Mouse (Mus musculus) c-Kit-positive CD71-positive TER-119-positive erythroid progenitor cells, embryonic 14.5 days (primary cell): Measurements from ENCODE around the gene Aspa.
"Not testable (repeated sequence)": the region's sequence is repeated elsewhere in the genome, so short reads cannot be mapped to it uniquely, and the experiment has no call there.

Source experiments
- DNase-seq: peaks from one replicate; pipeline ENCODE4 v3.0.0-alpha.2; 2013; ENCODE audit warnings: low spot score

Aspa gene

GRCm38 (mm10) chr11:73329442-73329841 lies at the start of gene Aspa, which contains the start of the genes Gm49340 and Spata22:
Aspa (minus strand) TSS chr11:73329596.
Gm49340 (plus strand) TSS chr11:73329741.
Spata22 (plus strand) TSS chr11:73329741.
- DNase-seq: no peak

- DNase-seq: no peak
Observed at GRCm38 (mm10) chr11:73370946-73371345, 41.5 kb upstream of the Aspa start, which contains the start of gene Olfr376. Olfr376 (plus strand) TSS chr11:73371246.

- no peak for DNase-seq
Observed at GRCm38 (mm10) chr11:73350483-73350882, 21.1 kb upstream of the Aspa start, which contains the start of gene Olfr20. Olfr20 (plus strand) TSS chr11:73350783.

- no peak for DNase-seq
Observed at GRCm38 (mm10) chr11:73336919-73337318, 7.5 kb upstream of the Aspa start.

- no peak for DNase-seq
Observed at GRCm38 (mm10) chr11:73333357-73333756, 4.0 kb upstream of the Aspa start.

- no peak for DNase-seq
Observed at GRCm38 (mm10) chr11:73327361-73327760, 2.0 kb downstream of the Aspa start.

GRCm38 (mm10) chr11:73326485-73326886 lies 2.9 kb downstream of the Aspa start:
- DNase-seq: no peak

GRCm38 (mm10) chr11:73323906-73324830 lies 5.2 kb downstream of the Aspa start:
- no peak for DNase-seq

GRCm38 (mm10) chr11:73321064-73321463 lies 8.3 kb downstream of the Aspa start:
- not testable (repeated sequence) for DNase-seq

- not testable (repeated sequence) for DNase-seq
Observed at GRCm38 (mm10) chr11:73318581-73318980, 10.8 kb downstream of the Aspa start.

- no peak for DNase-seq
Observed at GRCm38 (mm10) chr11:73315961-73316360, 13.4 kb downstream of the Aspa start.

GRCm38 (mm10) chr11:73303123-73303522 lies 26.3 kb downstream of the Aspa start:
- no peak for DNase-seq

- no peak for DNase-seq
Observed at GRCm38 (mm10) chr11:73289621-73290020, 39.8 kb downstream of the Aspa start.

- no peak for DNase-seq
Observed at GRCm38 (mm10) chr11:73284351-73284750, 45.0 kb downstream of the Aspa start.

- DNase-seq: no peak
Observed at GRCm38 (mm10) chr11:73283926-73284325, 45.5 kb downstream of the Aspa start.

- no peak for DNase-seq
Observed at GRCm38 (mm10) chr11:73283369-73283768, 46.0 kb downstream of the Aspa start.

- DNase-seq: no peak
Observed at GRCm38 (mm10) chr11:73281528-73282027, 47.8 kb downstream of the Aspa start.

GRCm38 (mm10) chr11:73280710-73281109 lies 48.7 kb downstream of the Aspa start:
- DNase-seq: no peak

- no peak for DNase-seq
Observed at GRCm38 (mm10) chr11:73274821-73275220, 54.6 kb downstream of the Aspa start.

GRCm38 (mm10) chr11:73267267-73267666 lies 62.1 kb downstream of the Aspa start, which contains the start of gene Trpv3:
Trpv3 (plus strand) TSS chr11:73267388.
- DNase-seq: no peak

GRCm38 (mm10) chr11:73261385-73261784 lies 68.0 kb downstream of the Aspa start:
- DNase-seq: no peak

- no peak for DNase-seq
Observed at GRCm38 (mm10) chr11:73260457-73260856, 68.9 kb downstream of the Aspa start.

GRCm38 (mm10) chr11:73258664-73259063 lies 70.7 kb downstream of the Aspa start:
- no peak for DNase-seq
